Mouse (Mus musculus) thymus, adult 2 months (tissue): Measurements from ENCODE around the gene Zfp827. TPM values are rescaled to one million over a fixed set of nuclear protein-coding genes. Genes with fewer than 3 reads are reported as not detected.

Experiments
- DNase-seq: peaks from one replicate; pipeline ENCODE4 v3.0.0; 2021
- H3K27ac ChIP-seq: fragments of 200-500 bp; 2 replicates; pipeline ENCODE4 v1.5.1; 2012; ENCODE audit warnings: low read length, control low read depth; ENCODE audit not compliant: control insufficient read depth, insufficient read depth
- H3K27me3 ChIP-seq: fragments of 200-500 bp; 2 replicates; pipeline ENCODE4 v1.6.1; 2012; ENCODE audit warnings: mild to moderate bottlenecking, low read length, moderate library complexity, mixed read lengths; ENCODE audit not compliant: control insufficient read depth, insufficient read depth
- H3K36me3 ChIP-seq: fragments of 200-500 bp; 2 replicates; pipeline ENCODE4 v1.6.1; 2012; ENCODE audit warnings: mild to moderate bottlenecking, low read length, moderate library complexity; ENCODE audit not compliant: control insufficient read depth, insufficient read depth
- H3K4me1 ChIP-seq: fragments of 200-500 bp; replicated peaks from 2 replicates; pipeline ENCODE4 v1.6.1; 2012; ENCODE audit warnings: low read length; ENCODE audit not compliant: control insufficient read depth, insufficient read depth
- H3K4me3 ChIP-seq: fragments of 200-500 bp; 2 replicates; pipeline ENCODE4 v1.5.1; 2012; ENCODE audit warnings: mild to moderate bottlenecking, low read length, control low read depth, moderate library complexity; ENCODE audit not compliant: control insufficient read depth, insufficient read depth
- CTCF ChIP-seq: fragments of 200-500 bp; IDR thresholded peaks from 2 replicates; pipeline ENCODE4 v1.5.1; 2012; ENCODE audit warnings: mild to moderate bottlenecking, control low read depth, low read length, moderate library complexity, borderline replicate concordance; ENCODE audit not compliant: control insufficient read depth, poor library complexity, insufficient read depth; ENCODE audit errors: extremely low read depth
- POLR2A ChIP-seq: fragments of 200-500 bp; IDR thresholded peaks from 2 replicates; pipeline ENCODE4 v1.6.1; 2012; ENCODE audit warnings: mild to moderate bottlenecking, low read length, control low read depth, moderate library complexity; ENCODE audit not compliant: control insufficient read depth, poor library complexity, insufficient read depth; ENCODE audit errors: extremely low read depth
- WGBS: fragments of 180-500 bp; shearing (Covaris S2); methylation state at CpG from one replicate; pipeline ENCODE4 v1.1.7; 2018; 5-methylcytosine and 5-hydroxymethylcytosine counted together
- polyA plus RNA-seq: library from polyadenylated mRNA; depleted of rRNA; stranded (reverse); fragments of >200 nt; gene quantifications from 2 replicates; pipeline ENCODE4 v1.2.3, GENCODE M21; 2012

Zfp827 gene
- polyA plus RNA-seq, 1 experiment = 9.6 TPM

DNA sequence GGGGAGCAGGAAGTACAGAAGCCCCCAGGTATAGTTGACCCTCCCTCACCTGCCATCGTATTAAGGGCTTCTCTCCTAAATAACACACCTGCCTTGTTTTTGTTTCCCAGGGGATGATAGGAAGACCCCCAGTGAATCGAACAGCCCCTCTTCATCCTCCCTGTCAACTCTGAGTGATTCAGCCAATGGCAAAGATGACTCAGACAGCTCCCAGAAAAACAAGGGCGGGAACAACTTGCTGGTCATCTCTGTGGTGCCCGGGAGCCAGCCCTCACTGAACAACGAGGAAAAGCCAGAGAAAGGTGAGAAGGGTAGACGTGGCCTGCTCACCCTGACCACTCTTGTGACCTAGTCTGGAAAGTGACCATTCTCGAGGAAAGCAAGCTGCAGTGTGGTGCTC lies 157.3 kb downstream of the Zfp827 start:
- Histone ChIP-seq H3K4me1 (no peaks in the 10 kb centered on the region), H3K27ac (no peak overlapping the region), H3K36me3 (no peaks in the 10 kb centered on the region), H3K27me3 (no peaks in the 10 kb centered on the region), H3K4me3 (no peak overlapping the region)
- TF ChIP-seq POLR2A (no peak), CTCF (no peak)
- DNase-seq = no peak
- 94% methylated on average over 7 of the region's 7 CpGs for WGBS

DNA sequence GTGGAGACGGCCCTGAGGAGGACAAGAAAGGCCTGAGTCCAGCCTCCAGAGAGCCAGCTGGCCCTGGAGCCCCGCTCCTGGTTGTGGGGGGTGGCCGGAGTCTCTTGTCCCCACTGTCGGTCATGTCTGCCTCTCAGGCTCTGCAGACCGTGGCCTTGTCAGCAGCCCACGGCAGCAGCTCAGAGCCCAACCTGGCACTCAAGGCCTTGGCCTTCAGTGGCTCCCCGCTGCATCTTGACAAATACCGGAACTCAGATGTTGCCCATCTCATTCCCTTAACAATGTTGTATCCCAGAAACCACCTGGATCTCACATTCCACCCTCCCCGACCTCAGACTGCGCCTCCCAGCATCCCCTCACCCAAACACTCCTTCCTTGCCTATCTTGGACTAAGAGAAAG lies 161.8 kb downstream of the Zfp827 start:
- no peak for DNase-seq
- no peak overlapping the region for H3K27ac ChIP-seq
- no peaks in the 10 kb centered on the region for H3K36me3 ChIP-seq
- no peaks in the 10 kb centered on the region for H3K4me1 ChIP-seq
- H3K4me3 ChIP-seq = no peak overlapping the region
- H3K27me3 ChIP-seq = no peaks in the 10 kb centered on the region
- 95% methylated on average over 10 of the region's 10 CpGs for WGBS
- no peak for TF ChIP-seq CTCF
- no peak for TF ChIP-seq POLR2A

DNA sequence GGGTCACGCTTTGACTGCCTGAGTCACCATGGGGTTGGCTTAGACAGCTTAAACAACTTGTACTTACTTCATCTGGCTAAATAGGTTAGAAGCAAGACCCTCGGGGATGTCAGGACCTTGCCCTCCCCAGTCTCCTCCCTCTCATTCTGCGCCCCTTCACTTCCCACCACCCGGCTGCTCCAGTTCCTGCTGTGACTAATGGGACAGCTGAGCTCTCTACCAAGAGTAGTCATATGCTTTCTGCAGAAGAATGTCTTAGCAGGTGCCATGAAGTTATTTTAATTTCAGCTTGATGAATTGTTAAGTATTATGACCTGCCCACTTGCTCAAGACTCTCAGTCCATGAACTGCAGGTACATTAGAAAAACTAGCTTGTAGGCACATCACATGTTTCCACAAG lies 168.2 kb downstream of the Zfp827 start:
- Histone ChIP-seq H3K4me1 (no peaks in the 10 kb centered on the region), H3K4me3 (no peak overlapping the region), H3K27me3 (no peaks in the 10 kb centered on the region), H3K27ac (no peak overlapping the region), H3K36me3 (no peaks in the 10 kb centered on the region)
- 92% methylated on average over 4 of the region's 4 CpGs for WGBS
- TF ChIP-seq CTCF (no peak), POLR2A (no peak)
- no peak for DNase-seq

DNA sequence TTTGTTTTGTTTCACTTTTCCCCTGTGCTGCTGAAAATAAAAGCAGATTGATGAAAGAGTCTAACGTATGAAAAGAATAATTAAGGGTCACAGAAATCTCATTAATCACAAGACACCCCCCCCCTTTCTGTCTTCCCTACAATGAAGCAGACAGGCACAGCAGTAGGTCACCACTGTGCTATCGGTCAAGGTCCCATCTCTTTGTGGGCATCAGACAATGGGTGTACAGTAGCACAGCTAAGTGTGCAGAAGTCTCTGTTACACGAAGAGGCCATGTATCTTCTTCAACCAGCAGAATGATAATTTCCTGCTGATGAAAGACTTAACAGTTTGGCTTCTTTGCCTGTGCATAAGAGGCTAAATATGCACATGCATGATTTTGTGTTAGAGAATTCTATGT lies 170.4 kb downstream of the Zfp827 start:
- TF ChIP-seq CTCF (no peak), POLR2A (no peak)
- no peak for DNase-seq
- Histone ChIP-seq H3K4me1 (no peaks in the 10 kb centered on the region), H3K27ac (no peak overlapping the region), H3K4me3 (no peak overlapping the region), H3K36me3 (no peaks in the 10 kb centered on the region), H3K27me3 (no peaks in the 10 kb centered on the region)
- WGBS = 88% methylated on average over 3 of the region's 3 CpGs

DNA sequence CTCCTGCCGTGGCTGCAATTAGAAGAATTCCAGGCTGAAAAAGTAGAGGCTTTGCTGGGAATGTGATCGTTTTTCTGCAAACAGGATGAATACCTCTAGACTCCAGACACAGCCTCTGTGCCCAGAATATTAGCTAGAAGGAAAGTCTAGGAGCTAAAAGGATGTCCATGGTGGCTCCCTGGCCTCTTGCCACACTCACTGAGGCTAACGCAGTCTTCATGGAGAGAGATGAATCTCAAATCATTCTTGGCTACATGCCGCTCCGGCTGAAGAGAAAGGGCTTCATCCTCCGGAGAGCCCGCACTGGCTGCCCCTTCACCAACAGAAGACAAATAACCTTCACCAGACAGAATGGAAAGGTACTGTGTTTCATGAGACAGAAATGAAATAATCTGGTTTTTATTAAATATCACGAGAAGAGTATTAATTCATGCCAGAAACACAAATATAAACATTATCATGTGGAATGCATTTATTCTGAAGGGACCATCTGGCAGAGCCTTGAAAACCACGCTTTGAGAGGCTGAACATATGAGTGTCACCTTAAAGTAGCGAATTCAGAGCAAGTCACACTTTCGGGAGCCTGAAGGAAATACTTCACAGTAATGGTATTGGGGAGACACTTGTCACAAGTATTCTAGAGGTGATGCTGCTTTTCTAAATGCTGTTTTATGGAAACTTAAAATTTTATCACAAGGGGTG lies 173.4 kb downstream of the Zfp827 start:
- H3K27me3 ChIP-seq = no peaks in the 10 kb centered on the region
- TF ChIP-seq CTCF (no peak), POLR2A (no peak)
- H3K27ac ChIP-seq = no peak overlapping the region
- no peaks in the 10 kb centered on the region for H3K4me1 ChIP-seq
- DNase-seq = no peak
- H3K36me3 ChIP-seq = no peaks in the 10 kb centered on the region
- no peak overlapping the region for H3K4me3 ChIP-seq
- WGBS = 93% methylated on average over 11 of the region's 11 CpGs

DNA sequence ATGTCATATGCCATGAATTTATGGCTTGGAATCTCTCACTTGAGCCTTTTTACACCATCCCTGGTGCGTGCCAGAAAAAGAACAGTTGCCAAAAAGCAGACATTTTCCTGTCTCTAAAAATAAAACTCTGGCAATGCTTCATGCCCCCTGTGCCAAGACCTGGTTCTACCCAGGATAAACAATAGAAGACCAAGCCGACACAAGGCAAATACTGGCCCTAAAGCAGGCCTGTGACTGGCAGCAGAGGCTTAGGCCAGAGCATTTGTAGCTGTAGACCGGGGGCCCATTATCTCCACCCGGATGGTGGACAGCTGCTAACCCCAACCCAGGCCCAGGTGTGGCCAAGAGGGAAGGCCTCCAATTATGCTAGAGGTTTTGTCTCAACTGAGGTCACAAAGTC lies 178.7 kb downstream of the Zfp827 start:
- WGBS = 86% methylated on average over 4 of the region's 4 CpGs
- no peak for DNase-seq
- Histone ChIP-seq H3K4me3 (no peak overlapping the region), H3K27me3 (no peaks in the 10 kb centered on the region), H3K27ac (no peak overlapping the region), H3K36me3 (no peaks in the 10 kb centered on the region), H3K4me1 (peaks cover 10% of the 10 kb centered on the region)
- TF ChIP-seq CTCF = no peak
- TF ChIP-seq POLR2A = no peak

DNA sequence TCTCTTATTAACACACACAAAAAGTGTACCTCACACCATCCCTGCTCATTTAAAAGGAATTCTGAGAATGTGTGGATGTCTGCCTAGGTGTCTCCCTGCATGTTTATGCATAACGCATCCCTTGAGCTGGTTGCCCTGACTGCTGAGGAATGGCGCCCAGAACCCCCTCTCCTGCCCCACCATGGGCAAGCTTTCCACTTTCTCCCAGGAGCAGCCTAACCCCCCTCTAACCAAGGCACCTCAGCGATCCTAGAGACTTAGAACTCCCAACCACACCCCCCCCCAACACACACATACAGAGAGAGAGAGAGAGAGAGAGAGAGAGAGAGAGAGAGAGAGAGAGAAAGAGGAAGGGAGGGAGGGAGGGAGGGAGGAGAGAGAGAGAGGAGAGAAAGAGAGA lies 179.9 kb downstream of the Zfp827 start:
- no peak overlapping the region for H3K27ac ChIP-seq
- no peak overlapping the region for H3K4me3 ChIP-seq
- WGBS = 85% methylated on average over 3 of the region's 3 CpGs
- H3K36me3 ChIP-seq = no peaks in the 10 kb centered on the region
- DNase-seq = no peak
- TF ChIP-seq POLR2A (no peak), CTCF (no peak)
- no peaks in the 10 kb centered on the region for H3K27me3 ChIP-seq
- peaks cover 10% of the 10 kb centered on the region for H3K4me1 ChIP-seq
